Mouse (Mus musculus) adrenal gland, postnatal 36 days (tissue): ENCODE measurements around the gene St6galnac1. TPM values are rescaled to one million over a fixed set of nuclear protein-coding genes. Genes with fewer than 3 reads are reported as not detected.

Experiments used
- DNase-seq, 2 experiments: peaks; one replicate each; pipeline ENCODE4 v3.0.0; 2021; ENCODE audit warnings: mixed read lengths in 1 of 2
- total RNA-seq, 2 experiments: library from RNA; stranded (reverse); gene quantifications; 2 replicates each; pipeline ENCODE4 v1.2.3; 2021

Gene St6galnac1
- total RNA-seq, 2 experiments from 2014 or later, result 0.33 TPM; not detected in 1

GRCm38 (mm10) chr11:116725031-116725948, 50.0 kb downstream of the St6galnac1 start:
- no peak for DNase-seq

GRCm38 (mm10) chr11:116723064-116723463, 52.2 kb downstream of the St6galnac1 start:
- no peak for DNase-seq

GRCm38 (mm10) chr11:116721548-116722271, 53.6 kb downstream of the St6galnac1 start:
- no peak for DNase-seq

- DNase-seq, result no peak
These were observed 54.9 kb downstream of the St6galnac1 start for GRCm38 (mm10) chr11:116720319-116720865.

Other genes starting within 250 kb of the St6galnac1 start
- 1 to 10 TPM; 1.7 to 3.4 TPM for gene Sphk1, start 244.6 kb downstream of the St6galnac1 start, total RNA-seq
- gene Ube2o, start 194.1 kb downstream of the St6galnac1 start, total RNA-seq, result 10 to 100 TPM; 26.6 to 29.3 TPM
- gene Aanat, start 189.1 kb downstream of the St6galnac1 start, total RNA-seq, result not detected
- gene Rhbdf2, start 148.5 kb downstream of the St6galnac1 start, total RNA-seq, result 10 to 100 TPM; 12.5 to 17.5 TPM
- gene Prcd, start 122.0 kb downstream of the St6galnac1 start, total RNA-seq, result 10 to 100 TPM in 1 of 2 experiments, 1 to 10 TPM in 1; 9.6 to 14.1 TPM
- gene Cygb, start 121.2 kb downstream of the St6galnac1 start, total RNA-seq, result 10 to 100 TPM; 25.0 to 36.5 TPM
- gene Mxra7, start 52.5 kb upstream of the St6galnac1 start, total RNA-seq, result 10 to 100 TPM; 38.6 to 52.5 TPM
- 10 to 100 TPM; 31.2 to 36.2 TPM for gene Mettl23, start 67.8 kb upstream of the St6galnac1 start, total RNA-seq
- 10 to 100 TPM; 33.0 to 46.7 TPM for gene Jmjd6, start 67.9 kb upstream of the St6galnac1 start, total RNA-seq
- gene Mfsd11, start 76.9 kb upstream of the St6galnac1 start, total RNA-seq, result 10 to 100 TPM; 33.7 to 35.2 TPM
- 100 to 1,000 TPM; 235 to 275 TPM for gene Srsf2, start 77.6 kb upstream of the St6galnac1 start, total RNA-seq
- gene Mgat5b, start 143.4 kb upstream of the St6galnac1 start, total RNA-seq, result 1 to 10 TPM in 1 of 2 experiments, under 1 TPM in 1; 0.36 to 1.1 TPM